Mouse (Mus musculus) CH12.LX (cell line): ENCODE measurements around the gene Tecrl. TPM values are rescaled to one million over a fixed set of nuclear protein-coding genes. Genes with fewer than 3 reads are reported as not detected.

Source experiments
- DNase-seq: peaks from one replicate; pipeline ENCODE4 v3.0.0-alpha.2; 2013; ENCODE audit errors: extremely low read depth
- H3K27ac ChIP-seq: 2 replicates; pipeline ENCODE4 v1.5.1; 2012; ENCODE audit warnings: low read depth, mild to moderate bottlenecking, control low read depth, moderate library complexity; ENCODE audit not compliant: insufficient read depth
- H3K27me3 ChIP-seq: replicated peaks from 2 replicates; pipeline ENCODE3; 2012; ENCODE audit warnings: inconsistent platforms
- H3K36me3 ChIP-seq, 2 experiments: replicated peaks in 1 of 2; 2 replicates each; pipeline versions ENCODE3 to v1.6.1; 2012; ENCODE audit warnings: inconsistent platforms in 1 of 2, low read length in 1 of 2, mild to moderate bottlenecking in 1 of 2, mixed read lengths in 1 of 2, moderate library complexity in 1 of 2; ENCODE audit not compliant: control insufficient read depth in 1 of 2, insufficient read depth in 1 of 2
- H3K4me1 ChIP-seq, 2 experiments: 2 replicates each; pipeline ENCODE4 v1.6.1; 2012; ENCODE audit warnings: inconsistent platforms in 1 of 2, moderate library complexity in 1 of 2; ENCODE audit not compliant: insufficient read depth in 2 of 2, control insufficient read depth in 1 of 2
- H3K4me2 ChIP-seq: 2 replicates; pipeline ENCODE4 v1.6.1; 2012; ENCODE audit warnings: low read depth, mild to moderate bottlenecking, control low read depth; ENCODE audit not compliant: poor library complexity, insufficient read depth, severe bottlenecking
- H3K4me3 ChIP-seq, 3 experiments: fragments of 150-350 bp in 1 of 3; sonication (generic) in 1 of 3; replicated peaks in 1 of 3; 2 replicates each; pipeline versions ENCODE3 to v1.5.1; 2011 to 2012; ENCODE audit warnings: low read depth in 2 of 3, low read length in 2 of 3, mild to moderate bottlenecking in 2 of 3, moderate library complexity in 2 of 3, control low read depth in 1 of 3, improper control_type of control experiment in 1 of 3, inconsistent platforms in 1 of 3, mixed read lengths in 1 of 3; ENCODE audit not compliant: poor library complexity in 1 of 3
- H3K79me2 ChIP-seq: replicated peaks from 2 replicates; pipeline ENCODE4 v1.6.1; 2012; ENCODE audit warnings: mild to moderate bottlenecking, moderate library complexity; ENCODE audit not compliant: control insufficient read depth, poor library complexity, insufficient read depth, severe bottlenecking; ENCODE audit errors: extremely low read depth
- H3K9ac ChIP-seq: 2 replicates; pipeline ENCODE4 v1.6.1; 2012; ENCODE audit warnings: low read depth, mild to moderate bottlenecking, control low read depth, moderate library complexity; ENCODE audit not compliant: insufficient read depth
- H3K9me3 ChIP-seq: replicated peaks from 2 replicates; pipeline ENCODE3; 2012; ENCODE audit warnings: low read length, inconsistent platforms, mixed read lengths
- CHD2 ChIP-seq: IDR thresholded peaks from 2 replicates; pipeline ENCODE4 v1.6.1; 2011; ENCODE audit warnings: low read length, improper control_type of control experiment
- E2F4 ChIP-seq: IDR thresholded peaks from 2 replicates; pipeline ENCODE4 v1.6.1; 2011; ENCODE audit warnings: low read depth, low read length, improper control_type of control experiment; ENCODE audit not compliant: insufficient replicate concordance
- IRF4 ChIP-seq: IDR thresholded peaks from 2 replicates; pipeline ENCODE4 v1.6.1; 2014; ENCODE audit warnings: low read depth, mild to moderate bottlenecking, inconsistent platforms, low read length, improper control_type of control experiment
- KAT2A ChIP-seq: IDR thresholded peaks from 2 replicates; pipeline ENCODE4 v1.6.1; 2012; ENCODE audit warnings: low read length, improper control_type of control experiment, inconsistent platforms; ENCODE audit not compliant: insufficient replicate concordance
- MAFK ChIP-seq: IDR thresholded peaks from 2 replicates; pipeline ENCODE4 v1.6.1; 2011; ENCODE audit warnings: low read length, improper control_type of control experiment; ENCODE audit not compliant: insufficient replicate concordance
- MXI1 ChIP-seq: IDR thresholded peaks from 2 replicates; pipeline ENCODE4 v1.6.1; 2011; ENCODE audit warnings: mild to moderate bottlenecking, low read depth, low read length, improper control_type of control experiment
- NELFE ChIP-seq: IDR thresholded peaks from 2 replicates; pipeline ENCODE4 v1.6.1; 2011; ENCODE audit warnings: low read depth, low read length, improper control_type of control experiment
- TBP ChIP-seq: conservative IDR thresholded peaks from 2 replicates; pipeline ENCODE4 v1.6.1; 2011; ENCODE audit warnings: low read depth, low read length, improper control_type of control experiment
- TCF12 ChIP-seq: IDR thresholded peaks from 2 replicates; pipeline ENCODE4 v1.6.1; 2014; ENCODE audit warnings: low read depth, mild to moderate bottlenecking, inconsistent platforms, low read length, improper control_type of control experiment
- USF2 ChIP-seq: conservative IDR thresholded peaks from 2 replicates; pipeline ENCODE4 v1.6.1; 2011; ENCODE audit warnings: low read depth, low read length, improper control_type of control experiment
- ZMIZ1 ChIP-seq: IDR thresholded peaks from 2 replicates; pipeline ENCODE4 v1.6.1; 2012; ENCODE audit warnings: low read depth, mild to moderate bottlenecking, inconsistent platforms, low read length, improper control_type of control experiment
- ZNF384 ChIP-seq: IDR thresholded peaks from 2 replicates; pipeline ENCODE4 v1.6.1; 2012; ENCODE audit warnings: low read depth, low read length, improper control_type of control experiment, inconsistent platforms
- dilution Hi-C: fragments of 300-500 bp; cut with MboI; formaldehyde crosslinking; loops from 2 replicates; pipeline ENCODE4 v1.14.3; 2020; ENCODE audit warnings: low sequenced_read_pairs; ENCODE audit not compliant: extremely low pct_unique_long_range_greater_than_20kb, extremely low pct_ligation_motif_present
- in situ Hi-C: fragments of 300-500 bp; cut with MboI; formaldehyde crosslinking; loops from 3 replicates; pipeline ENCODE4 v1.14.3; 2019; ENCODE audit warnings: low sequenced_read_pairs, low pct_ligation_motif_present, low pct_unique_long_range_greater_than_20kb, mixed read lengths
- polyA plus RNA-seq: library from polyadenylated mRNA; unstranded; fragments of >175 nt; gene quantifications from 2 replicates; pipeline ENCODE4 v1.2.1, GENCODE M21; 2012; ENCODE audit warnings: low read depth; ENCODE audit not compliant: insufficient read length
- total RNA-seq, 2 experiments: library from RNA; depleted of rRNA; stranded (reverse); fragments of 300-350 nt in 1 of 2; fragments of >200 nt in 1 of 2; gene quantifications; 2 replicates each; pipeline ENCODE4 v1.2.3; 2012 to 2014

Tecrl gene
- total and polyA plus RNA-seq, 3 experiments: not detected

DNA sequence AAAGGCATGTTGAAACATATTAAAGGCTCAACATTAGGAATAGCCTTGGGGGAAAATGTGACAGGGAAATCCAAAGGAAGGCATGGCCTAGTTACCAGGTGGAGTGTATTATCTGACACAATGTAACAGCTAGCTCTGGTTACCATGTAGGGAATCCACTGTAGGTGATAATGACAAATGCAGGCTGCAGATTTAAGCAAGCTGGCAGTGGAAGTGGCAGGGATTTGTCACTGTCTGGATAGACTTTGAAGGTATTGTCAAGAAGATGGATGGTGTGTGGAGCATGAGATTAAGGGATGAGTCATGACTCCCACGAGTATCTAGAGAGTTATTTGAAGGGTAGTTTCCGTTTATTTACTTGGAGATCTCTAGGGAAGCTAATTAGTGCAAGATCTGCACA is 3.4 kb downstream of the Tecrl start:
- H3K79me2 ChIP-seq: no peaks in the 10 kb centered on the region
- no peaks in the 10 kb centered on the region for H3K4me1 ChIP-seq
- H3K9me3 ChIP-seq: peaks cover 10% of the 10 kb centered on the region
- in situ Hi-C loops: no loop called here
- no peak overlapping the region for H3K4me3 ChIP-seq
- H3K27me3 ChIP-seq: no peaks in the 10 kb centered on the region
- TF ChIP-seq USF2: no peak
- TF ChIP-seq CHD2: no peak
- no peak overlapping the region for H3K4me2 ChIP-seq
- no peak for DNase-seq
- H3K9ac ChIP-seq: no peak overlapping the region
- H3K36me3 ChIP-seq: no peaks in the 10 kb centered on the region
- H3K27ac ChIP-seq: no peak overlapping the region
- dilution Hi-C loops: no loop called here

- H3K9me3 ChIP-seq: peaks cover 11% of the 10 kb centered on the region
- H3K27ac ChIP-seq: no peak overlapping the region
- no peak for TF ChIP-seq TCF12
- no peak for TF ChIP-seq MAFK
- no peak for TF ChIP-seq E2F4
- TF ChIP-seq ZMIZ1: no peak
- no peak for TF ChIP-seq ZNF384
- no peak for TF ChIP-seq NELFE
- TF ChIP-seq TBP: no peak
- no peak for TF ChIP-seq KAT2A
- no peaks in the 10 kb centered on the region for H3K27me3 ChIP-seq
- no peaks in the 10 kb centered on the region for H3K36me3 ChIP-seq
- no peaks in the 10 kb centered on the region for H3K79me2 ChIP-seq
- no peak overlapping the region for H3K4me2 ChIP-seq
- H3K9ac ChIP-seq: no peak overlapping the region
- no peak overlapping the region for H3K4me3 ChIP-seq
- dilution Hi-C loops (no loop called here), in situ Hi-C loops (no loop called here)
- no peaks in the 10 kb centered on the region for H3K4me1 ChIP-seq
- DNase-seq: no peak
These were observed 15.9 kb downstream of the Tecrl start for GRCm38 (mm10) chr5:83339144-83339543.

GRCm38 (mm10) chr5:83267148-83267776 is 87.7 kb downstream of the Tecrl start:
- no peak for TF ChIP-seq MXI1
- TF ChIP-seq TBP: no peak
- TF ChIP-seq NELFE: no peak
- no peak for TF ChIP-seq IRF4
- Histone ChIP-seq H3K4me3 (no peak overlapping the region), H3K36me3 (no peaks in the 10 kb centered on the region), H3K27ac (no peak overlapping the region), H3K9ac (no peak overlapping the region), H3K79me2 (no peaks in the 10 kb centered on the region), H3K4me1 (no peaks in the 10 kb centered on the region), H3K4me2 (no peak overlapping the region), H3K27me3 (no peaks in the 10 kb centered on the region), H3K9me3 (peaks cover 9% of the 10 kb centered on the region)
- dilution Hi-C loops (no loop called here), in situ Hi-C loops (no loop called here)
- DNase-seq: no peak
